Mouse (Mus musculus) lung, embryonic 15.5 days (tissue): ENCODE data around the gene Foxf2. TPM values are rescaled to one million over a fixed set of nuclear protein-coding genes. Genes with fewer than 3 reads are reported as not detected.

Experiments used
- ATAC-seq: fragments of 200-750 bp; cut with Nextera tagmentation; 2 replicates; pipeline ENCODE4 v1.8.0; 2017; ENCODE audit warnings: moderate number of reproducible peaks, borderline replicate concordance; ENCODE audit not compliant: low FRiP score, low TSS enrichment; ENCODE audit errors: extremely low read depth
- H3K27ac ChIP-seq: fragments of 300-500 bp; sonication (generic); 2 replicates; pipeline ENCODE4 v1.5.1; 2015; ENCODE audit warnings: moderate library complexity, mild to moderate bottlenecking, inconsistent platforms
- H3K27me3 ChIP-seq: fragments of 300-500 bp; sonication (generic); 2 replicates; pipeline ENCODE4 v1.6.1; 2015; ENCODE audit warnings: inconsistent platforms
- H3K36me3 ChIP-seq: fragments of 300-500 bp; sonication (generic); 2 replicates; pipeline ENCODE4 v1.6.1; 2015; ENCODE audit warnings: inconsistent platforms
- H3K4me1 ChIP-seq: fragments of 300-500 bp; sonication (generic); 2 replicates; pipeline ENCODE4 v1.6.1; 2015; ENCODE audit warnings: inconsistent platforms
- H3K4me2 ChIP-seq: fragments of 300-500 bp; sonication (generic); 2 replicates; pipeline ENCODE4 v1.6.1; 2015; ENCODE audit warnings: inconsistent platforms, mild to moderate bottlenecking, moderate library complexity
- H3K4me3 ChIP-seq: fragments of 300-500 bp; sonication (generic); 2 replicates; pipeline ENCODE4 v1.5.1; 2015; ENCODE audit warnings: mild to moderate bottlenecking, inconsistent platforms
- H3K9ac ChIP-seq: fragments of 300-500 bp; sonication (generic); 2 replicates; pipeline ENCODE4 v1.6.1; 2015; ENCODE audit warnings: inconsistent platforms
- H3K9me3 ChIP-seq: fragments of 300-500 bp; sonication (generic); 2 replicates; pipeline ENCODE4 v1.6.1; 2016; ENCODE audit warnings: inconsistent platforms
- WGBS: fragments of 180-500 bp; shearing (Covaris S2); methylation state at CpG from one replicate; pipeline ENCODE4 v1.1.7; 2015; 5-methylcytosine and 5-hydroxymethylcytosine counted together
- microRNA-seq: library from miRNA; unstranded; fragments of <30 nt; microRNA quantifications from one replicate; pipeline ENCODE4, GENCODE M21; 2016
- polyA plus RNA-seq: library from polyadenylated mRNA; unstranded; fragments of >200 nt; fragmentation: Nextera tagmentation; extraction: Ambion mirVana; gene quantifications from 2 replicates; pipeline ENCODE4 v1.2.1, GENCODE M21; 2015

Gene Foxf2
- polyA plus RNA-seq, 1 experiment from 2014 or later = 30.4 TPM

DNA sequence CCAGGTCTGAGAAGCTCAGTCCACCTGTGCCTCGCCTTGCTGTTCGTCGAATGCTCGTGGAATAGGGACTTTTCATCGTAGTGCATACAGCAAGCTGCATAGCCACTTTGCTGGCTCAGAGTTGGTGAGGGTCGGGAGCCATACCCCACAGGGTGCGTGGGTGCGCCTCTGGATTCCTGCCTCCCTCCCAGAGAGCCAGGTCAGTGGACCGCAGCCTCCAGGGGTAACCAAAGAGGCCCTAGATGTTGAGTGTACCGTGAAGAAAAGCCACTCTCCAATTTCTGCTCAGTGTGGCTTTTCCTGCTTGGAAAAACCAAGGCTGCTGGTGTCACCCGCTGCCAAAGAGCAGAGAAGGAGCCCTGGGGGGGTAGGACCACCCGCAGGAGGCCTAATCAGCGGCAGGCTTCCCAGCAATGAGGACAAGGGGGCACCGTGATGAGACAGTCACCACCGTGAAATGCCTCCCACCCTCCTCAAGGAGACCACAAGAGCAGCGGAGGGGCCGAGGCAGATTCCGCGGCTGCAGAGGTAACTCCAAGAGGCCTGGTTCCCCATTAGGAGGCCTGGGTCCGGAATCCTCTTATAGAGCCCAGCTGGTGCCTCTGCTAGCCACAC lies 26.6 kb downstream of the Foxf2 start:
- Histone ChIP-seq H3K36me3 (no peaks in the 10 kb centered on the region), H3K4me1 (peaks cover 6% of the 10 kb centered on the region; the same call in 1 of the 2 replicates), H3K9ac (no peak overlapping the region), H3K27me3 (no peaks in the 10 kb centered on the region), H3K4me3 (no peak overlapping the region), H3K27ac (no peak overlapping the region), H3K9me3 (no peaks in the 10 kb centered on the region), H3K4me2 (no peak overlapping the region)
- ATAC-seq = no peak
- 85% methylated on average over 20 of the region's 20 CpGs for WGBS

DNA sequence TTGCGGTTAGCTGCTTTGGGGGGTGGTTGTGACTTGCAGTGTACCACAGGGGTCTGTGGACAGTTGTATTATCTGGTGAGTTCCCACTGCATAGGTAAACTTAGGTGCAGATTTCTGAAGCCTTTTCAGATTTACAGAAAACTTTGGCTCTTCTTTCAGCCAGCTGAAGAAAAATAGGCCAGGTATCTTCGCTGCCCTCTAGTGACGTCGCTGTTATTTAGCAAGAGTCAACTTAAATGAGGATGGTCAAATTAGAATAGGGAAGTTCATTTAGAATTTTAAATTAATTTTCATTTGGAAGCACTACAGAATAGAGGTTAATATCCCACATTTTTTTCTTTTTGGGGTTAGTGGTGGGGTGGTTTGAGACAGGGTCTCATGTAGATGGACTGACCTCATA lies 30.6 kb downstream of the Foxf2 start:
- H3K27ac ChIP-seq = no peak overlapping the region

DNA sequence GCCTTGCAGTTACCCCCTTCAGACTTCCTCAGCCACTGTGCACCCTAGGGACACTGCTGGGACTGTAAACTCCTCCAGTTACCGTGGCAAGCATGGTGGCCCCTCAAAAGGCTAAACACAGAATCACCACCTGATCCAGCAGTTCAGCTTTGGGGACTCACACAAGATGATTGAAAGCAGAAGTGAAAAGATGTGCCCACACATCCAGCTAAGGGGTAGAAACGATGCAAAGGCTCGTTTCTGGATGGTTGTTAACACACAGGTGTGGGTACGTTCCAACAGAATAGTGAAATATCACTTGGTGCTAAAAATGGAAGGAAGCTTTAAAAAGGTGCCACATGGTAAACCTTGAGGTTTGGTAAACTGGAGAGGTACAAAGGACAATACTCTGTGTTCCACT lies 32.6 kb downstream of the Foxf2 start:
- whole genome bisulfite sequencing = 85% methylated on average over 4 of the region's 4 CpGs

More for the DNA sequence above, 30.6 kb downstream of the Foxf2 start:
- Histone ChIP-seq H3K4me1 (peaks cover 6% of the 10 kb centered on the region; the same call in 1 of the 2 replicates), H3K36me3 (no peaks in the 10 kb centered on the region), H3K27me3 (peaks cover 13% of the 10 kb centered on the region), H3K9me3 (no peaks in the 10 kb centered on the region), H3K4me3 (no peak overlapping the region), H3K9ac (no peak overlapping the region), H3K4me2 (no peak overlapping the region)
- no peak for ATAC-seq
- 57% methylated on average over 4 of the region's 4 CpGs for WGBS

DNA sequence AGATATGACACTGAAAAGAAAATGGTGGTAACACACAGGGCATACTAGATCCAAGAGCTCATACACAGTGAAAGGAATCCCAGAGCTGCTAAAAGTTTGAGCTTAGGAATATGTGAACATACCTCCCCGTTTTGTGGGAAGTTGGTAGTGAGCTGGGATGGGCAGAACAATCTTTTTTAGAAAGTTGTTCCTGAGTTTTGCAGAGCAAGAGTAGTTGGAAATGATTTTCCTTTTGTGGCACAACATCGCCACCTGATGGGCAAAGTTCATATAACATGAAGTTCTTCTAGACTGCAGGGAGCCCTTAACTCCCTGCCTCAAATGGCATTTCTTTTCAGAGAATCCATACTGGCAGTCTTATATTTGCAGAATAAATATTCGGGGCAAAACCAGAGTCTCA lies 33.3 kb downstream of the Foxf2 start:
- no peaks in the 10 kb centered on the region for H3K9me3 ChIP-seq
- no peak overlapping the region for H3K4me2 ChIP-seq
- no peak overlapping the region for H3K27ac ChIP-seq
- peaks cover 6% of the 10 kb centered on the region; the same call in 1 of the 2 replicates for H3K4me1 ChIP-seq
- 3% methylated on average over 3 of the region's 3 CpGs for WGBS
- H3K4me3 ChIP-seq = no peak overlapping the region
- no peak overlapping the region for H3K9ac ChIP-seq
- ATAC-seq = no peak; the same call in 1 of the 2 replicates
- no peaks in the 10 kb centered on the region for H3K36me3 ChIP-seq
- H3K27me3 ChIP-seq = peaks cover 13% of the 10 kb centered on the region

More for the DNA sequence above, 32.6 kb downstream of the Foxf2 start:
- peaks cover 13% of the 10 kb centered on the region for H3K27me3 ChIP-seq
- H3K4me1 ChIP-seq = peaks cover 6% of the 10 kb centered on the region; the same call in 1 of the 2 replicates
- no peaks in the 10 kb centered on the region for H3K9me3 ChIP-seq
- H3K4me2 ChIP-seq = no peak overlapping the region
- H3K4me3 ChIP-seq = no peak overlapping the region
- H3K36me3 ChIP-seq = no peaks in the 10 kb centered on the region
- ATAC-seq = no peak
- no peak overlapping the region for H3K27ac ChIP-seq
- H3K9ac ChIP-seq = no peak overlapping the region

DNA sequence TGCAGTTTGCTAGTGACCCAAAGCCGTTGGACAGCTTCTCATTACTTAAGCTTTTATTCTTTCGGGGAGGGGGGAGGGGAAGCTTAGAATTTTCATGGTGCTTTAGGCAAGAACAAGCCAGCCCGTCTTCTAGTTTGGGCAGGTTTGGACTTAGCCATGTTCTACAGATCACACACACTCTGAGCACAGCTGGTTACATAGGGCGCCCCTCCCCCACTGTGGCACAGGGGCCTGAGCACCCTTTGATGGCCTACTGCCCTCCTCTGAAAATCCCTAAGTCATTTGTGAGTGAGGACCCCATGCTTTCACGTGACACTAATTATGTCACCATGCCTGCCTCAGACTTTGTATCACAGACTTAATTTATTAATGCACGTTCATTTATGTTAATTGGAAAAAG lies 35.6 kb downstream of the Foxf2 start:
- Histone ChIP-seq H3K9ac (no peak overlapping the region), H3K27ac (no peak overlapping the region), H3K9me3 (no peaks in the 10 kb centered on the region), H3K4me2 (no peak overlapping the region), H3K36me3 (no peaks in the 10 kb centered on the region), H3K27me3 (peaks cover 13% of the 10 kb centered on the region), H3K4me1 (no peaks in the 10 kb centered on the region), H3K4me3 (no peak overlapping the region)
- ATAC-seq = no peak
- WGBS = 65% methylated on average over 6 of the region's 6 CpGs

DNA sequence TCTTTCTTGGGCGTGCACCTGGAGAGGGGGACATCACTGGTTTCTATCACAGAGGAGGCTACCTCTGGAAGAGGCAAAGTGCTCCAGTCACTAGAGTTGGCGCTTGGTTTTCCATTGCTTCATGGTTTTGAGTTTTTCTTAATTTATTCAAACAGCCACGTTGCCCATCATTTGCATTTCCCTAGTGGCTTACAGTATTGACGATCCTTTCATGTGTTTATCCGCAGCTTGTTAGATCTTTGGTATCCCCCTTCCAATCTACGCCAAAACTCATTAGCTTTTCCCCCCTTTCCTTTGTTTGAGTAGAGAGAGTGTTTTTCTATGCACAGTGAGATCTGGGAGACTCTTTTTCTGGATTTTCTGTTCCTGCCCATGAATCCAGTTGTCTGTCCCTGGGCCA lies 39.8 kb downstream of the Foxf2 start:
- Histone ChIP-seq H3K9ac (no peak overlapping the region), H3K4me2 (no peak overlapping the region), H3K36me3 (no peaks in the 10 kb centered on the region), H3K9me3 (no peaks in the 10 kb centered on the region), H3K27me3 (peaks cover 2% of the 10 kb centered on the region; the same call in 1 of the 2 replicates), H3K27ac (no peak overlapping the region), H3K4me3 (no peak overlapping the region), H3K4me1 (peaks cover 17% of the 10 kb centered on the region)
- no peak for ATAC-seq
- 67% methylated on average over 6 of the region's 6 CpGs for WGBS

DNA sequence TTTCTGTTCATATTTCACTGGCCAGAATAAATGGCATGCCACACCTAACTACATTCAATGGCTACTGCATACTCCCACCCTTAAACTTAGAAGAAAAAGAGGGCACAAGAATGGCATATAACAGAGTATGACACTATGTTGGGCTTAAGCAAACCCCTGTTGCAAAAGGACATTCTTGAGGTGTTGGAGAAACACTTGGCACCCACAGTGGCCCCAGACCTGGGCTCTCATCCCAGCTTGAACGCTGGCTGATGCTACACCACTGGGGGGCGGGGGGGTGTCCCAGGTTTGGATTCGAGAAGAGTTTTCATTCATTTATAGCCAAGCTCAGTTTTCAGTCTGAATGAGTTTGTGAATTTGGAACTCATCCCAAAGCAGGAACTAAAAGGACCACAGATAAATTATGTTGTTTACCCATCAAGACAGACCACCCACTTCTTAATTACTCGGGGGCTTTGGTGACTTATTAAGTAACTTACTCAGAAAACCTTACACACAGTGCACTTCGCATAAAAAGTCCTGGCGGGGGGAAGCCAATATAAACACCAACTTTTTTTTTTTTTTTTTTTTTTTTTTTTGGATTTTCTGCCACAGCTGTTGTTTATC lies 42.4 kb downstream of the Foxf2 start:
- H3K36me3 ChIP-seq = no peaks in the 10 kb centered on the region
- ATAC-seq = peak; percentile 87; the same call in 1 of the 2 replicates
- H3K9me3 ChIP-seq = no peaks in the 10 kb centered on the region
- no peak overlapping the region for H3K4me2 ChIP-seq
- no peak overlapping the region for H3K9ac ChIP-seq
- peaks cover 17% of the 10 kb centered on the region for H3K4me1 ChIP-seq
- WGBS = 27% methylated on average over 6 of the region's 6 CpGs
- H3K27me3 ChIP-seq = no peaks in the 10 kb centered on the region
- no peak overlapping the region for H3K4me3 ChIP-seq
- H3K27ac ChIP-seq = no peak overlapping the region

DNA sequence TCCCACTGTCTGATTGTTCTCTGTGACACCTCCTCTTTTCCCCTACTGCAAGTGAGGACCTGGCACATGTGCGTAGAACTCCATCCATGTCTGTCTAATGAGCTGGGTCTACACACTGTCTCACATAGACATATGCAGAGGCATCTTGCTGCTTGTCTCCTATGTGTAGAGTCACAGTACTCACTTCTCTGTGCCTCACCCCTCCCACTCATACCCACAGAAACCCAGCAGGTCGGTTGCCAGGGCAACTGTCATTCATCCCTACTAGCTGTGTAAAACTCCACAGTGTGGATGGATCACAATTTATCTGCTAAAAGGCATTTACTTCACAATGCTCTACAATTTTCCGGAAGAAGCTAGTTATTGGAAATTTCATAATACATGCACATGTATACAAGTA lies 46.5 kb downstream of the Foxf2 start:
- Histone ChIP-seq H3K4me3 (no peak overlapping the region), H3K27me3 (no peaks in the 10 kb centered on the region), H3K27ac (no peak overlapping the region), H3K4me1 (peaks cover 13% of the 10 kb centered on the region), H3K9ac (no peak overlapping the region), H3K36me3 (no peaks in the 10 kb centered on the region), H3K4me2 (no peak overlapping the region), H3K9me3 (no peaks in the 10 kb centered on the region)
- no peak for ATAC-seq
- 85% methylated on average over 3 of the region's 3 CpGs for WGBS

Small RNA genes within 50 kb of the gene (microRNA-seq; reads per million reads assigned to microRNA genes)
- not detected for gene Gm27516

Other genes with a start within 250 kb of the Foxf2 start
- gene Foxq1, start 69.7 kb upstream of the Foxf2 start, polyA plus RNA-seq = 1.1 TPM in 2 replicates
- not detected in 2 replicates for gene A530084C06Rik, start 66.5 kb upstream of the Foxf2 start, polyA plus RNA-seq
- 0.47 and 0.53 TPM in 2 replicates for gene Foxc1, start 180.8 kb downstream of the Foxf2 start, polyA plus RNA-seq